Mouse (Mus musculus) heart, embryonic 14.5 days (tissue): Measurements from ENCODE around the gene Mto1. TPM values are rescaled to one million over a fixed set of nuclear protein-coding genes. Genes with fewer than 3 reads are reported as not detected.

ENCODE experiments used
- ATAC-seq: fragments of 200-750 bp; cut with Nextera tagmentation; 2 replicates; pipeline ENCODE4 v1.8.0; 2017; ENCODE audit warnings: low read depth, moderate TSS enrichment; ENCODE audit not compliant: insufficient number of reproducible peaks, insufficient read depth, low FRiP score
- H3K27ac ChIP-seq, 2 experiments: fragments of 200-500 bp in 1 of 2; fragments of 300-500 bp in 1 of 2; sonication (generic) in 1 of 2; replicated peaks in 1 of 2; 2 replicates each; pipeline ENCODE4 v1.5.1; 2012 to 2014; ENCODE audit warnings: low read depth in 2 of 2, low read length in 2 of 2, control low read depth in 1 of 2, mild to moderate bottlenecking in 1 of 2, mixed read lengths in 1 of 2; ENCODE audit not compliant: control insufficient read depth in 1 of 2, insufficient read depth in 1 of 2
- H3K27me3 ChIP-seq: fragments of 300-500 bp; sonication (generic); 2 replicates; pipeline ENCODE4 v1.6.1; 2014; ENCODE audit warnings: mild to moderate bottlenecking, low read length, control low read depth; ENCODE audit not compliant: control insufficient read depth, insufficient read depth
- H3K36me3 ChIP-seq: fragments of 300-500 bp; sonication (generic); 2 replicates; pipeline ENCODE4 v1.6.1; 2014; ENCODE audit warnings: mild to moderate bottlenecking, control low read depth, low read length, mixed read lengths; ENCODE audit not compliant: control insufficient read depth, insufficient read depth
- H3K4me1 ChIP-seq, 2 experiments: fragments of 200-500 bp in 1 of 2; fragments of 300-500 bp in 1 of 2; sonication (generic) in 1 of 2; 2 replicates each; pipeline ENCODE4 v1.6.1; 2012 to 2014; ENCODE audit warnings: low read length in 2 of 2, control low read depth in 1 of 2, mixed read lengths in 1 of 2; ENCODE audit not compliant: control insufficient read depth in 2 of 2, insufficient read depth in 2 of 2
- H3K4me2 ChIP-seq: fragments of 300-500 bp; sonication (generic); 2 replicates; pipeline ENCODE4 v1.6.1; 2014; ENCODE audit warnings: mild to moderate bottlenecking, low read length
- H3K4me3 ChIP-seq, 2 experiments: fragments of 200-500 bp in 1 of 2; fragments of 300-500 bp in 1 of 2; sonication (generic) in 1 of 2; 2 replicates each; pipeline ENCODE4 v1.5.1; 2012 to 2014; ENCODE audit warnings: low read length in 2 of 2, mild to moderate bottlenecking in 2 of 2, control low read depth in 1 of 2, low read depth in 1 of 2, moderate library complexity in 1 of 2; ENCODE audit not compliant: control insufficient read depth in 1 of 2, insufficient read depth in 1 of 2
- H3K9ac ChIP-seq: fragments of 300-500 bp; sonication (generic); 2 replicates; pipeline ENCODE4 v1.6.1; 2014; ENCODE audit warnings: mild to moderate bottlenecking, low read length
- H3K9me3 ChIP-seq: fragments of 300-500 bp; sonication (generic); 2 replicates; pipeline ENCODE4 v1.6.1; 2016; ENCODE audit warnings: low read length, control low read depth; ENCODE audit not compliant: control insufficient read depth
- WGBS: fragments of 180-500 bp; shearing (Covaris S2); extraction: QIAGEN DNeasy Blood & Tissue Kit; methylation state at CpG from one replicate; pipeline ENCODE4 v1.1.7; 2014; 5-methylcytosine and 5-hydroxymethylcytosine counted together
- polyA plus RNA-seq: library from polyadenylated mRNA; unstranded; fragments of >200 nt; fragmentation: Nextera tagmentation; extraction: Ambion mirVana; gene quantifications from 2 replicates; pipeline ENCODE4 v1.2.1, GENCODE M21; 2014

Gene Mto1
- polyA plus RNA-seq, 1 experiment from 2014 or later: 33.6 TPM

DNA sequence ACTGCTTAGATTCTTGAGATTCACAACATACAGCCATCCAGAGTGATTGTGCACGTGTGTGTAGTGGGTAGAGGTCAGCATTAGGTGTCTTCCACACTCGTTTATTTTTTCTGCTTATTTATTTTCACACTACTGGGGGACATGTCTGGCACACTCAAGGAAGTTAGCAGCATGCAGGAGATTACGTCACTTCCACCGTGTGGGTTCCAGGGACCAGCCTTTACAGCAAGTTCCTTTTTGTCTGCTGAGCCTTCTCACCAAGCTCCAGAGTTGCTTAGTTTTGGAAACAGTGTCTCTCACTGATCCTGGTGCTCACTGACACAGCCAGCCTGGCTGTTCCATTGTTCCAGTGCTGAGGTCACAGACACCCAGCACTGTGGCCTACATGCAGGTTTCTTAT lies 3.4 kb downstream of the Mto1 start:
- Histone ChIP-seq H3K9ac (no peak overlapping the region), H3K27me3 (peaks cover 7% of the 10 kb centered on the region)
- 69% methylated on average over 4 of the region's 4 CpGs for WGBS

DNA sequence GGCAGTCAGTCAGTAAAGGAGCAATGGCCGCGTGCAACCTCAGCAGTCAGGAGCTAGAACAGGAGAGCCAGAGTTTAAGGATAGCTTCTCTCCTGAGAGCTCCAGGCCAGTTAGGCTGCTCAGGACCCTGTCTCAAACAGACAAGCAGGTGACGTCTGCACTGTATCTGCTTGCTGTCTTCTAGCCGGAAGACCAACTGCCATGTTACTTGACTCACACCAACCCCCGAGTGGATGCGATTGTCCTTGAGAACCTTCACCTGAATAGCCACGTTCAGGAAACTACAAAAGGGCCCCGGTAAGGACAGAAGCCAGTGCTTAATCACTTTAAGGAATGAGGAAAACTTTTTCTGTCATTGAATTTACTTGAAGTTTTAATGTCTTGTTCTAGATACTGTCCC lies 9.0 kb downstream of the Mto1 start:
- ATAC-seq: no peak
- Histone ChIP-seq H3K27me3 (no peaks in the 10 kb centered on the region), H3K4me3 (no peak overlapping the region), H3K9ac (no peak overlapping the region), H3K27ac (no peak overlapping the region), H3K4me1 (no peaks in the 10 kb centered on the region), H3K4me2 (no peak overlapping the region), H3K36me3 (peaks cover 87% of the 10 kb centered on the region), H3K9me3 (no peaks in the 10 kb centered on the region)
- WGBS: 86% methylated on average over 8 of the region's 8 CpGs

More for the DNA sequence above, 3.4 kb downstream of the Mto1 start:
- H3K36me3 ChIP-seq: peaks cover 53% of the 10 kb centered on the region
- no peaks in the 10 kb centered on the region for H3K9me3 ChIP-seq
- peaks cover 3 to 10% of the 10 kb centered on the region in 2 experiments for H3K4me1 ChIP-seq
- H3K4me2 ChIP-seq: no peak overlapping the region
- no peak overlapping the region for H3K27ac ChIP-seq
- no peak overlapping the region for H3K4me3 ChIP-seq
- no peak for ATAC-seq

DNA sequence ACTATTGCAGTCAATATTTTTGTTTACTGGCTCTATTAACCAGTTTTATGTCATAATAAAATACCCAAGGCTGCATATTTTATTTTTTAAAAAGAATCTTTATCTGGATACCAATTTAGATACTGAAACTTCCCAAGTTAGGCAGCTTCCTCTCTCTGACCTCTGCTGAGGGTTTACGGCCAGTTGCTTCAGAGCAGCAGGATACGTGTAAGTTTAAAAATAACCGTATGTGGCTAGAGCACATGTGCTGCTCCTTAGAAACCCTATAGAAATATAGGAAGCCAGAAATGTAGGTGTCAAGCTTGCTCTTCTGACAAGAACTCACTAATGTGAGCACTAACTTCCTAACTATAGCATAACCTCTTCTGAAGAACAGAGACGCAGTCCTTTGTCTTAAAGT lies 15.3 kb downstream of the Mto1 start:
- H3K27me3 ChIP-seq: no peaks in the 10 kb centered on the region
- H3K9ac ChIP-seq: no peak overlapping the region
- peaks cover 93% of the 10 kb centered on the region for H3K36me3 ChIP-seq

DNA sequence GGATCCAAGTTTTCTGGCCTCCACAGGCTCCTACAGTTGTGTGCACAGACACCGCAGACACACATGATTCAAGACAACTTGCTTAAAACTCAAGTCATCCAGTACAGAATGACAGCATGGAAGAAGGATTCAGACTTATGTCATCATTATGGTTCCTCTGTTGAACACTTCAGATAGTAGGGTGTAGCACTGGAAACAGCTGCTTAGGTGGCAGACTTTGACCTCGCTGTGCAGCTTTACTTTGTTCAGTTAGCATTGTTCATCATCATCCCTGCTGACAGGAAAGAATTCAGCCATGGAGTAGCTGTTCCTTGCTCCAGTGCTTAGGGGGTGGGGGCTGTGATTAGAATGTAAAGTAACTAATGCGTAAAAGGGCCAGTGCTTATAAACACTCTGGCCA lies 17.7 kb downstream of the Mto1 start:
- H3K9me3 ChIP-seq: no peaks in the 10 kb centered on the region
- H3K27ac ChIP-seq: no peak overlapping the region
- no peak overlapping the region for H3K9ac ChIP-seq
- 67% methylated on average over 3 of the region's 3 CpGs for WGBS
- no peaks in the 10 kb centered on the region for H3K4me1 ChIP-seq
- peaks cover 91% of the 10 kb centered on the region for H3K36me3 ChIP-seq
- no peak overlapping the region for H3K4me2 ChIP-seq
- H3K27me3 ChIP-seq: no peaks in the 10 kb centered on the region
- no peak overlapping the region for H3K4me3 ChIP-seq
- ATAC-seq: no peak

More for the DNA sequence above, 15.3 kb downstream of the Mto1 start:
- H3K4me1 ChIP-seq: no peaks in the 10 kb centered on the region
- no peak overlapping the region for H3K4me3 ChIP-seq
- whole genome bisulfite sequencing: 70% methylated on average over 4 of the region's 4 CpGs
- no peak overlapping the region for H3K27ac ChIP-seq
- no peak for ATAC-seq
- no peak overlapping the region for H3K4me2 ChIP-seq
- H3K9me3 ChIP-seq: no peaks in the 10 kb centered on the region

DNA sequence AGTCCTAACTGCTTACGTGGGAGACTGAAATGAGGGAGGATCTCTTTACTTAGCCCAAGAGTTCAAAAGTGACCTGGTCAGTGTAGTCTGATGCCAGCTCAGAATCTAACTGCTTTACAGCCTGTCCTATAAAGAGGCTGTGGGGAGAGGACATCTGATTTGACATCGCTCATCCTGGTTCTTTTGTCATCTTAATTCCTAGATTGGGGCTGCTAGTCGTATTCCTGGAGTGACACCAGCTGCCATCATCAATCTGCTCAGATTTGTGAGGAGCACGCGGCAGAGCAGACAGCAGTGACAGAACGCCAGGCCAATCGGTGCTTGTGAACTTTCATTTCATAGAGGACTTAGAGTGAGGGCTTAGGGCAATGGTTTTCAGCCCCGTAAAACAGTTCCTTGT lies 25.6 kb downstream of the Mto1 start:
- Histone ChIP-seq H3K36me3 (peaks cover 77% of the 10 kb centered on the region), H3K4me2 (no peak overlapping the region), H3K27ac (no peak overlapping the region), H3K9ac (no peak overlapping the region), H3K4me3 (no peak overlapping the region), H3K9me3 (no peaks in the 10 kb centered on the region), H3K27me3 (no peaks in the 10 kb centered on the region), H3K4me1 (peaks cover 0 to 5% of the 10 kb centered on the region in 2 experiments; a peak in 1 of 4 replicates)
- WGBS: 85% methylated on average over 8 of the region's 8 CpGs
- ATAC-seq: no peak

DNA sequence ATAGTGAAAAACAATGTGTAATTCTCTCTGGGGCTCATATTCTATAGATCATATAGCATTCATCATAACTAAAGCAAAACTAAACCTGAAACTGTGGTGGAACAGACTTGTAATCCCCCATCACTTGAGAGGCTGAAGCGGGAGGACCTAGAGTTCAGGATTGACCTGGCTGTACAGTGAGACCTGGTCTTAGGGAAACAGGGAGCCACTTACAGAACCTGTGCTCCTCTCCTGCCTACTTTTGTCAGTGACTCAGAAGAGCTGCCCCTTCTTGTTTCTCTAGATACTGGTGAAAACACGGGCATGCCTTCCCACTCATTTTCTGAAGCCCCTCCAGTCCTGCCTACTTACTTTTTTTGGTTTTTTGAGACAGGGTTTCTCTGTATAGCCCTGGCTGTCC lies 26.3 kb downstream of the Mto1 start:
- H3K36me3 ChIP-seq: peaks cover 77% of the 10 kb centered on the region
- peaks cover 0 to 10% of the 10 kb centered on the region in 2 experiments; a peak in 1 of 4 replicates for H3K4me1 ChIP-seq
- H3K9ac ChIP-seq: no peak overlapping the region
- H3K27ac ChIP-seq: no peak overlapping the region
- no peaks in the 10 kb centered on the region for H3K27me3 ChIP-seq
- 69% methylated on average over 2 of the region's 2 CpGs for WGBS
- ATAC-seq: no peak
- H3K4me3 ChIP-seq: no peak overlapping the region
- H3K9me3 ChIP-seq: no peaks in the 10 kb centered on the region
- no peak overlapping the region for H3K4me2 ChIP-seq

DNA sequence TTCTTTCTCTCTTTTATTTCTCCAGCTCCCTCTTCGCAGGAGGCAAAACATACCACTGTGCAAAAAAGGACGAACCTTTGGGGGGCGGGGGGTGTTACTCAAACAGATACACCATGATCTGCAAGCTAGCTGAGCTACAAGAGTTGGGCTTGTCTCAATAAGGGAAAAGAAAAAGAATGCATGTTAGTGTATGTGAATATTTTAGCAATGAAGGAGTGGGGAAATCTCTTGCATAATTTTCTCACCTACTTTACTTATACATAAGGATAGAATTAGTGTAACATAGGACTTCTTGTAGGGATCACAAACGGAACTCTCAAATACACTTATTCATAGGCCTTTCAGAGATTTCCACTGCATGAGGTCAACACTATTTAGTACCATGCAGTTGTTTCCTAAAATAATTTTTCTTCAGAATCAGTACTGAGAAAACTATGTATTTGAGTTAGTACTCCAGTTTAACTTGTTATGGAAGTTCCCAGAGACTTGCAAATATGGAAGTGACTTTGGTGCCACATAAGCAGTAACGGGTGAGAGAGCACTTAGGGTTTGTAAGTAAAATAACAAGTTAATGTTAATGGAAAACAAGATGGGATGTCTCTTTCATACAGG lies 26.9 kb downstream of the Mto1 start:
- no peak overlapping the region for H3K4me2 ChIP-seq
- H3K4me3 ChIP-seq: no peak overlapping the region
- no peaks in the 10 kb centered on the region for H3K27me3 ChIP-seq
- no peak overlapping the region for H3K27ac ChIP-seq
- ATAC-seq: no peak
- peaks cover 77% of the 10 kb centered on the region for H3K36me3 ChIP-seq
- no peaks in the 10 kb centered on the region for H3K9me3 ChIP-seq
- no peak overlapping the region for H3K9ac ChIP-seq
- 85% methylated on average over 5 of the region's 5 CpGs for WGBS
- peaks cover 0 to 14% of the 10 kb centered on the region in 2 experiments; a peak in 1 of 4 replicates for H3K4me1 ChIP-seq

DNA sequence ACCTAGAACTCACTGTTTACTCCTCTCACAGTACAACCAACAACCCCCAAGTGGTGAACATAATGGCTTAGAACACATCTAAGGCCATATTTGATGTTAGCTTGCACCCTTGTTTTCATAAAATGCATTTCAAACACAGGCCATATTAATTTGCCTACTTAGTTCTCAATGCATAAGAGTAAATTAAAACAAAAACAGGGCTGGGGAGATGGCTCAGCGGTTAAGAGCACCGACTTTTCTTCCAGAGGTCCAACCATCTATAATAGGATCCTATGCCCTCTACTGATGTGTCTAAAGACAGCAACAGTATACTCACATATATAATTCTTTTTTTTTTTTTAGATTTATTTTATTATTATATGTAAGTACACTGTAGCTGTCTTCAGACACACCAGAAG lies 27.4 kb downstream of the Mto1 start:
- H3K36me3 ChIP-seq: peaks cover 78% of the 10 kb centered on the region
- WGBS: 86% methylated on average over 2 of the region's 2 CpGs

More for the DNA sequence above, 27.4 kb downstream of the Mto1 start:
- Histone ChIP-seq H3K4me2 (no peak overlapping the region), H3K9me3 (no peaks in the 10 kb centered on the region), H3K4me3 (no peak overlapping the region), H3K27me3 (no peaks in the 10 kb centered on the region), H3K27ac (no peak overlapping the region), H3K9ac (no peak overlapping the region), H3K4me1 (peaks cover 0 to 14% of the 10 kb centered on the region in 2 experiments; a peak in 1 of 4 replicates)
- ATAC-seq: no peak
